ENCODE assay signal across 1 mouse cellular context in the genomic region with DNA sequence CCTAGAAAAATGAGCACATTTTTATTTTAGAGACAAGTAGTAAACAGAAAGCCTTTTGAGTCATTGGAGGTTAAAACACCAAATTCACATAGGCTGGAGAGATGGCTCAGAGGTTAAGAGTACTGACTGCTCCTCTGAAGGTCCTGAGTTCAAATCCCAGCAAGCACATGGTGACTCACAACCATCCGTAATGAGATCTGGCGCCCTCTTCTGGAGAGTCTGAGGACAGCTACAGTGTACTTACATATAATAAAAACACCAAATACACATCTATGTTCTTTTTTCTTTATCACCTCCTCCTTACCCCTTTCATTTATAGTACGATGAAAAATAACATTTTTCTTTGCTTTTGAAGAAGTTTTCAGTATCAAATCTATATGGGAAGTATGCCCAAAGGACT.
TF ChIP-seq lines count a peak whose summit lies in the region.

No protein-coding gene starts in this region.

TF ChIP-seq in CH12.LX, 34 proteins besides CTCF, POLR2A, EP300 and RAD21:
- TF ChIP-seq MYC (IDR thresholded peaks at IDR 0.05; ENCODE audit: low read depth, low read length): 0 out of 2 replicates have a peak, but pooled peaks have one; percentile 43
